Mouse (Mus musculus): ENCODE measurements at regions not wholly inside any gene's neighbourhood (a gene's known extent, or its start where the extent isn't known, plus 50 kb on each side); places are given as distances from the start of the nearest gene placed in this dataset.

GRCm38 (mm10) chr17:48817551-48817950, 114.6 kb upstream of the Lrfn2 start:
- TF ChIP-seq POLR2A (IDR thresholded peaks at IDR 0.05; ENCODE audit: insufficient read length, low read depth): no peak
- TF ChIP-seq TCF12 (IDR thresholded peaks at IDR 0.05; ENCODE audit: insufficient read depth, poor library complexity, severe bottlenecking): no peak
- no peak for TF ChIP-seq MYOG (IDR thresholded peaks at IDR 0.05; ENCODE audit: control insufficient read depth in 1 of 3, insufficient read depth in 1 of 3, insufficient read length in 2 of 3, low read depth in 2 of 3)
- TF ChIP-seq MAX (IDR thresholded peaks at IDR 0.05; ENCODE audit: low read depth): no peak
- no peak for TF ChIP-seq POLR2AphosphoS2 (IDR thresholded peaks at IDR 0.05; ENCODE audit: insufficient read length, low read depth)
- no peak for TF ChIP-seq TCF3 (IDR thresholded peaks at IDR 0.05; ENCODE audit: insufficient read length, low read depth)
- no peak for TF ChIP-seq MYOD1 (IDR thresholded peaks at IDR 0.05; ENCODE audit: control insufficient read depth in 1 of 3, insufficient read length in 2 of 3, low read depth in 2 of 3)
- no peak for TF ChIP-seq E2F4 (IDR thresholded peaks at IDR 0.05; ENCODE audit: insufficient read depth)
- no peak for TF ChIP-seq REST (IDR thresholded peaks at IDR 0.05; ENCODE audit: insufficient read depth, insufficient read length)
